ENCODE assay signal across 11 mouse cellular contexts in genomic region chr8:80852412-80853165, GRCm38 (mm10). TPM values are rescaled to one million over a fixed set of nuclear protein-coding genes. Genes with fewer than 3 reads are reported as not detected.
A peak's percentile ranks its signal among the peaks of the same experiment; 100 is the strongest.
DNase-seq lines count a peak whose midpoint lies in the region; ATAC-seq and TF ChIP-seq lines count a peak whose summit lies in the region.
"Had no signal": no experiment of that assay in that cellular context is flagged by ENCODE, and none has a peak within 500 bp of the region (broad histone marks: within the 10 kb centered on the region; RNA-seq: fewer than 3 reads in every experiment).

No protein-coding gene starts in this region.

- 0 out of 2 replicates have a peak, but pooled peaks have one; percentile 4 for ATAC-seq in liver, embryonic 11.5 days (replicated peaks; ENCODE audit: low FRiP score)
- ATAC-seq in liver, postnatal 0 days: no peak
- ATAC-seq in embryonic facial prominence, embryonic 12.5 days (ENCODE audit: insufficient number of reproducible peaks, insufficient read depth, low FRiP score, low TSS enrichment): no peak
- no peak for ATAC-seq in limb, embryonic 14.5 days (ENCODE audit: low FRiP score, low read depth)
- ATAC-seq in inflammation-experienced regulatory T-cells, adult 6 months: no peak
- ATAC-seq: midbrain, embryonic 16.5 days had no signal

- TF ChIP-seq CTCF in liver, postnatal 0 days (IDR thresholded peaks at IDR 0.05; ENCODE audit: low read depth): no peak

- H3K4me2 ChIP-seq in liver, embryonic 11.5 days: no peak overlapping the region
- H3K4me2 ChIP-seq in liver, postnatal 0 days (ENCODE audit: low read depth, low read length): no peak overlapping the region
- H3K4me2 ChIP-seq in embryonic facial prominence, embryonic 12.5 days (replicated peaks): 0 out of 2 replicates have a peak overlapping the region, but pooled peaks have one; percentile 19
- H3K4me2 ChIP-seq in limb, embryonic 14.5 days (replicated peaks; ENCODE audit: low read depth, low read length, severe bottlenecking): no peak overlapping the region

- H3K4me1 ChIP-seq in heart, embryonic 10.5 days: peaks cover 69% of the 10 kb centered on the region
- peaks cover 20% of the 10 kb centered on the region for H3K4me1 ChIP-seq in liver, embryonic 11.5 days (replicated peaks; ENCODE audit: control insufficient read depth, insufficient read depth, low read length)
- peaks cover 17% of the 10 kb centered on the region for H3K4me1 ChIP-seq in liver, postnatal 0 days (ENCODE audit: insufficient read depth)
- peaks cover 17% of the 10 kb centered on the region for H3K4me1 ChIP-seq in embryonic facial prominence, embryonic 12.5 days
- peaks cover 41% of the 10 kb centered on the region for H3K4me1 ChIP-seq in limb, embryonic 14.5 days (ENCODE audit: control insufficient read depth, insufficient read depth, low read length)

- WGBS in heart, embryonic 10.5 days: 55% methylated on average over 9 of the region's 9 CpGs
- WGBS in liver, embryonic 11.5 days: 65% methylated on average over 9 of the region's 9 CpGs
- 72% methylated on average over 9 of the region's 9 CpGs for WGBS in liver, postnatal 0 days (ENCODE audit: insufficient replicate concordance)
- 65% methylated on average over 9 of the region's 9 CpGs for WGBS in embryonic facial prominence, embryonic 12.5 days
- WGBS in limb, embryonic 14.5 days: 71% methylated on average over 9 of the region's 9 CpGs

- peak overlapping the region; percentile 83 for H3K27ac ChIP-seq in heart, embryonic 10.5 days
- H3K27ac ChIP-seq in liver, embryonic 11.5 days (ENCODE audit: low read depth, low read length): no peak overlapping the region
- H3K27ac ChIP-seq in liver, postnatal 0 days (ENCODE audit: low read depth): no peak overlapping the region
- peak overlapping the region; percentile 57; the same call in 1 of the 2 replicates for H3K27ac ChIP-seq in embryonic facial prominence, embryonic 12.5 days
- peak overlapping the region; percentile 10; the same call in 1 of the 2 replicates for H3K27ac ChIP-seq in limb, embryonic 14.5 days (replicated peaks; ENCODE audit: low read depth, low read length)

- no peaks in the 10 kb centered on the region for H3K9me3 ChIP-seq in heart, embryonic 10.5 days
- no peaks in the 10 kb centered on the region for H3K9me3 ChIP-seq in liver, embryonic 11.5 days (ENCODE audit: control insufficient read depth, low read length)
- no peaks in the 10 kb centered on the region for H3K9me3 ChIP-seq in liver, postnatal 0 days (ENCODE audit: low read length)
- no peaks in the 10 kb centered on the region for H3K9me3 ChIP-seq in embryonic facial prominence, embryonic 12.5 days
- H3K9me3 ChIP-seq in limb, embryonic 14.5 days (ENCODE audit: control insufficient read depth, low read length): no peaks in the 10 kb centered on the region

- DNase-seq in heart, embryonic 10.5 days (ENCODE audit: low spot score): no peak
- no peak for DNase-seq in heart, adult 9 months (ENCODE audit: low spot score in 2 of 2)
- DNase-seq in liver, embryonic 11.5 days (ENCODE audit: low spot score): no peak
- no peak for DNase-seq in liver, postnatal 0 days
- no peak for DNase-seq in limb, embryonic 14.5 days (ENCODE audit: low spot score)
- no peak for DNase-seq in gastrocnemius, adult 18-20 months (ENCODE audit: low spot score)
- DNase-seq: adrenal gland, adult 8-10 months; lung, adult 2 months had no signal

- H3K4me3 ChIP-seq in heart, embryonic 10.5 days: peak overlapping the region; percentile 10; the same call in 1 of the 2 replicates
- no peak overlapping the region for H3K4me3 ChIP-seq in liver, embryonic 11.5 days (ENCODE audit: low read depth, low read length)
- no peak overlapping the region for H3K4me3 ChIP-seq in liver, postnatal 0 days (ENCODE audit: low read depth, low read length)
- no peak overlapping the region for H3K4me3 ChIP-seq in embryonic facial prominence, embryonic 12.5 days
- H3K4me3 ChIP-seq in limb, embryonic 14.5 days (replicated peaks; ENCODE audit: low read length): no peak overlapping the region

- peaks cover 3% of the 10 kb centered on the region; the same call in 1 of the 2 replicates for H3K36me3 ChIP-seq in heart, embryonic 10.5 days
- H3K36me3 ChIP-seq in liver, embryonic 11.5 days (ENCODE audit: control insufficient read depth, insufficient read depth, low read length): no peaks in the 10 kb centered on the region
- no peaks in the 10 kb centered on the region for H3K36me3 ChIP-seq in liver, postnatal 0 days (replicated peaks; ENCODE audit: insufficient read depth, low read length)
- H3K36me3 ChIP-seq in embryonic facial prominence, embryonic 12.5 days: no peaks in the 10 kb centered on the region
- no peaks in the 10 kb centered on the region for H3K36me3 ChIP-seq in limb, embryonic 14.5 days (ENCODE audit: control insufficient read depth, insufficient read depth, low read length)

- H3K27me3 ChIP-seq in heart, embryonic 10.5 days (ENCODE audit: insufficient read depth, poor library complexity, severe bottlenecking): no peaks in the 10 kb centered on the region
- H3K27me3 ChIP-seq in liver, embryonic 11.5 days (replicated peaks; ENCODE audit: control insufficient read depth, insufficient read depth, low read length): no peaks in the 10 kb centered on the region
- no peaks in the 10 kb centered on the region for H3K27me3 ChIP-seq in liver, postnatal 0 days (ENCODE audit: insufficient read depth, low read length)
- no peaks in the 10 kb centered on the region for H3K27me3 ChIP-seq in embryonic facial prominence, embryonic 12.5 days
- no peaks in the 10 kb centered on the region for H3K27me3 ChIP-seq in limb, embryonic 14.5 days (ENCODE audit: control insufficient read depth, insufficient read depth, low read length)

- H3K9ac ChIP-seq in liver, embryonic 11.5 days (ENCODE audit: low read depth, low read length): no peak overlapping the region
- H3K9ac ChIP-seq in liver, postnatal 0 days (replicated peaks): no peak overlapping the region
- H3K9ac ChIP-seq in embryonic facial prominence, embryonic 12.5 days: no peak overlapping the region
- no peak overlapping the region for H3K9ac ChIP-seq in limb, embryonic 14.5 days (ENCODE audit: low read depth, low read length, severe bottlenecking)

- no peak for TF ChIP-seq EP300 in liver, postnatal 0 days (IDR thresholded peaks at IDR 0.05; ENCODE audit: low read depth)

- TF ChIP-seq POLR2A in limb, embryonic 14.5 days (IDR thresholded peaks at IDR 0.05; ENCODE audit: borderline replicate concordance, extremely low read depth, insufficient read depth, insufficient read length): no peak

RNA-seq across cellular contexts. Expression of gene Gab1, which starts 27.7 kb away (rescaled TPM):
- polyA plus RNA-seq in heart, embryonic 10.5 days (2016; fragmentation: Nextera tagmentation; extraction: Ambion mirVana): 24.8 and 37.6 TPM in 2 replicates
- 19.5 and 20.6 TPM in 2 replicates for polyA plus RNA-seq in liver, embryonic 11.5 days (2014; fragmentation: Nextera tagmentation; extraction: Ambion mirVana)
- polyA plus RNA-seq in liver, postnatal 0 days (2015; fragmentation: Nextera tagmentation; extraction: Ambion mirVana): 3.8 and 3.9 TPM in 2 replicates
- 24.4 and 26.9 TPM in 2 replicates for polyA plus RNA-seq in embryonic facial prominence, embryonic 12.5 days (2016; fragmentation: Nextera tagmentation; extraction: Ambion mirVana)
- 44.8 and 56.3 TPM in 2 replicates for polyA plus RNA-seq in limb, embryonic 14.5 days (2012; rRNA removed)
- 41.3 and 47.2 TPM in 2 replicates for polyA plus RNA-seq in limb, embryonic 14.5 days (2014; fragmentation: Nextera tagmentation; extraction: Ambion mirVana)
- not detected for polyA plus RNA-seq in inflammation-experienced regulatory T-cells, adult 6 months (2017; shearing (Covaris generic))
- total RNA-seq in gastrocnemius, adult 18-20 months (2021): 10 to 100 TPM; 10.6 to 11.9 TPM

Comparison
In these comparisons a context has a peak if more than half of its experiments do, and no peak if none do; other contexts are left out.
1. H3K27ac ChIP-seq: peak in heart, embryonic 10.5 days (single experiment), embryonic facial prominence, embryonic 12.5 days (single experiment) and limb, embryonic 14.5 days (single experiment); none in liver, embryonic 11.5 days (single experiment) and liver, postnatal 0 days (single experiment).